Mouse (Mus musculus) heart, adult 8-10 months (tissue): ENCODE measurements around the gene Stx18. TPM values are rescaled to one million over a fixed set of nuclear protein-coding genes. Genes with fewer than 3 reads are reported as not detected.

Experiments
- DNase-seq: peaks from one replicate; pipeline ENCODE4 v3.0.0; 2022; ENCODE audit warnings: low spot score
- total RNA-seq, 4 experiments: library from RNA; stranded (reverse); gene quantifications; 2 replicates each; pipeline ENCODE4 v1.2.4; 2022

The Stx18 gene
- total RNA-seq, 4 experiments from 2014 or later: 14.1 to 17.5 (median 14.4) TPM

- no peak for DNase-seq
These were observed 40.0 kb downstream of the Stx18 start for GRCm38 (mm10) chr5:38078575-38078974.

GRCm38 (mm10) chr5:38080472-38080871, 41.9 kb downstream of the Stx18 start:
- no peak for DNase-seq

GRCm38 (mm10) chr5:38082589-38082988, 44.0 kb downstream of the Stx18 start:
- peak; percentile 14 for DNase-seq

- no peak for DNase-seq
These were observed 44.8 kb downstream of the Stx18 start for GRCm38 (mm10) chr5:38083362-38083761.

- DNase-seq: no peak
These were observed 46.1 kb downstream of the Stx18 start for GRCm38 (mm10) chr5:38084616-38085015.

GRCm38 (mm10) chr5:38085561-38086392, 47.2 kb downstream of the Stx18 start:
- peak; percentile 41 for DNase-seq

GRCm38 (mm10) chr5:38090111-38090510, 51.6 kb downstream of the Stx18 start:
- no peak for DNase-seq

GRCm38 (mm10) chr5:38090581-38090980, 52.0 kb downstream of the Stx18 start:
- DNase-seq: no peak

- peak; percentile 74 for DNase-seq
These were observed 52.8 kb downstream of the Stx18 start for GRCm38 (mm10) chr5:38091046-38091965.

- DNase-seq: no peak
These were observed 53.4 kb downstream of the Stx18 start for GRCm38 (mm10) chr5:38091966-38092304.

GRCm38 (mm10) chr5:38094331-38094730, 55.8 kb downstream of the Stx18 start:
- DNase-seq: no peak

GRCm38 (mm10) chr5:38097501-38098093, 59.1 kb downstream of the Stx18 start:
- DNase-seq: no peak

GRCm38 (mm10) chr5:38099139-38099676, 60.7 kb downstream of the Stx18 start:
- DNase-seq: no peak

GRCm38 (mm10) chr5:38102945-38103344, 64.4 kb downstream of the Stx18 start:
- DNase-seq: no peak

GRCm38 (mm10) chr5:38106080-38106697, 67.6 kb downstream of the Stx18 start:
- no peak for DNase-seq

- no peak for DNase-seq
These were observed 68.3 kb downstream of the Stx18 start for GRCm38 (mm10) chr5:38106807-38107206.

- DNase-seq: no peak
These were observed 76.0 kb downstream of the Stx18 start for GRCm38 (mm10) chr5:38114526-38114925.

GRCm38 (mm10) chr5:38117056-38117455, 78.5 kb downstream of the Stx18 start:
- DNase-seq: no peak

- no peak for DNase-seq
These were observed 80.7 kb downstream of the Stx18 start for GRCm38 (mm10) chr5:38119268-38119667.

GRCm38 (mm10) chr5:38121699-38122098, 83.2 kb downstream of the Stx18 start:
- DNase-seq: no peak

- no peak for DNase-seq
These were observed 88.2 kb downstream of the Stx18 start for GRCm38 (mm10) chr5:38126519-38127306.
